Mouse (Mus musculus): ENCODE results near the gene Minos1.

Gene Minos1

DNA sequence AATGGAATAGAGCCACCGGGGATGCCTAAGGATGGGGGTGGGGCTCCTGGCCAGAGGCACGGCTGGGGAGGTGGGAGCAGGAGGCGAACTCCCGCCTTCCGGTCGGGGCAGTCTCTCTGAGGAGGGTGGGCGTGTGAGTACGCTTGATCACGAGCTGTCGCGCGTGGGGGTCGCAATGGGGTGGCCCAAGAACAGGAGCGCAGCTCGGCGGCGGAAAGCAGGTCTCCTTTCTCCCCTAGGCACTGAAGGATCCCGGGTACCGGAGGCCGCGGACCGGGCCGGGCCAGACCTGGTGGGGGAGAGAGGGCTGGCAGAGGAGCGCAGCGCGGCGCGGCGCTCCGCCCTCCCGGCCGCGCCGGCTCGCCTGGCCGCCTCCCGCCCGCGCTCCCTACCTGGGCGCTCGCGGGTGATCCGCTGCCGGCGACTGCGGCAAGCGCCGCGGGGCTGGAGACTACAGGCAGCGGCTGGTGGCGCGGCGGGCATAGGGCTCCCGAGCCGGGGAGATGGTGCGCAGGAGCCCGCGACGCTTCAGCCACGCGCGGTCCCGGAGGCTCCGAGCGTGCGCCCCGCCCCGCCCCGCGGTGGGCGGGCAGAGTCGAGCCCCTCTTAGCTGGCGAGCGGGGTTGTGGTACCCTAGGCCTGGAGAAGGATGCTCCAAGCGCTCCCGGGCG is 55.7 kb downstream of the Minos1 start, which contains the start of gene Htr6:
TSS of gene Htr6 (minus strand) at position 530 of the 671 bp plus-strand sequence.
- ATAC-seq (ENCODE audit: insufficient number of reproducible peaks, low FRiP score, low TSS enrichment): 0 out of 2 replicates have a peak, but pooled peaks have one; percentile 13

GRCm38 (mm10) chr4:139074060-139074459 is 56.9 kb downstream of the Minos1 start:
- no peak for ATAC-seq (ENCODE audit: insufficient number of reproducible peaks, low FRiP score, low TSS enrichment)

DNA sequence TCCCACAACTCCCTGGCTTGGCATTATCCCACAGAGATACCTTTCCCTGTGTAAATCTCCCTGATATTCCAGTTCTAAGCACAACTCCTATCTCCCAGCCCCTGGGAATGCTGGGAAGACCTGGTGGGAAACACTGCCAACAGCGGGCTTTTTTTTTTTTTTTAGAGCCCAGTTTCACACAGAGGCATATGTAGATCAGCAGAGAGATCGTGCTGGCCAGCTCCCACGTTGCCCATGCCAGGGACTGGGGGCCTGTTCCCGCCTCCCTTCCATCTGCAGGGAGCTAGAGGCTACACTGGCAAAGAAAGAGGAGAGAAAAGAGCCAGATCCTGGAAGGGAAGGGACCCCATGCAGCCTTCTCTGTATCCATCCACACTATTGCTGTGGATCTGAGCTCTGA is 62.6 kb downstream of the Minos1 start:
- no peak for ATAC-seq (ENCODE audit: insufficient number of reproducible peaks, low FRiP score, low TSS enrichment)

DNA sequence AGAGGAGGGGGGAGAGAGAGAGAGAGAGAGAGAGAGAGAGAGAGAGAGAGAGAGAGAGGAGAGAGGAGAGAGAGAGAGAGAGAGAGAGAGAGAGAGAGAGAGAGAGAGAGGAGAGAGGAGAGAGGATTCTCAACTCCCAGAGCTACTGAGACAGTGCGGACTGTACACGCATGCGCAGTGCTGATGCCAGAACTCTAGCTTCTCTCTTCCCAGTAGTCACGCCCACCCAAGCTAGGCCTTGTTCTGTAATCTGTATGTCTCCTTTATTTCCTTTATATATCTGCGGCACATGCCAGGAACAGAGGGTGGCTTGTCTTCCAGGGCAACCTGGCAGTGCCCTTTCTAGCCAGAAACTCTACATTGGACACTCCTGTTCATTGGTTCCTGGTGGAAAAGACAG is 66.1 kb downstream of the Minos1 start:
- no peak for ATAC-seq (ENCODE audit: insufficient number of reproducible peaks, low FRiP score, low TSS enrichment)

- ATAC-seq (ENCODE audit: insufficient number of reproducible peaks, low FRiP score, low TSS enrichment): no peak
Observed at GRCm38 (mm10) chr4:139059569-139059968, 71.3 kb downstream of the Minos1 start.

- ATAC-seq (ENCODE audit: insufficient number of reproducible peaks, low FRiP score, low TSS enrichment): no peak
Observed at GRCm38 (mm10) chr4:139058029-139058428, 72.9 kb downstream of the Minos1 start.

GRCm38 (mm10) chr4:139057291-139057690 is 73.6 kb downstream of the Minos1 start:
- no peak for ATAC-seq (ENCODE audit: insufficient number of reproducible peaks, low FRiP score, low TSS enrichment)

DNA sequence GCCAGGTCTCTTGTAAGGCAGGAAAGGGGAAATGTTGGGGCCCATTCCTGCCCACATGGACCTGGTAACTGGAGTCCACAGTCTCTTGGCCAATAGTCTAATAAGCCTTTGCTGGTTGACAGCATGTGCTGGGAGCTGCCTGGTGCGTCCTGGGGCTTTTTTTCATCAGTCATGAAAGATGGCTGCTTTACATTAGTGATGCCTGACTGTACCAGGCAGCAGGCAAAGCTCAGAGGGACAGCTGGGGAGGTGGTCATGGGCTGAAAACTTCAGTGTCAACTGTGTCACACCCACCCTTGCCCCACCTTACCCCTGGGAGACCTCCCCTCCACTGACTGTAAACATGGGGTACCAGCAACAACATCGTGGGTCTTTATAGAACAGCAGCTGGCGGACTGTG is 75.2 kb downstream of the Minos1 start:
- ATAC-seq (ENCODE audit: insufficient number of reproducible peaks, low FRiP score, low TSS enrichment): no peak

GRCm38 (mm10) chr4:139055336-139055735 is 75.6 kb downstream of the Minos1 start:
- no peak for ATAC-seq (ENCODE audit: insufficient number of reproducible peaks, low FRiP score, low TSS enrichment)

DNA sequence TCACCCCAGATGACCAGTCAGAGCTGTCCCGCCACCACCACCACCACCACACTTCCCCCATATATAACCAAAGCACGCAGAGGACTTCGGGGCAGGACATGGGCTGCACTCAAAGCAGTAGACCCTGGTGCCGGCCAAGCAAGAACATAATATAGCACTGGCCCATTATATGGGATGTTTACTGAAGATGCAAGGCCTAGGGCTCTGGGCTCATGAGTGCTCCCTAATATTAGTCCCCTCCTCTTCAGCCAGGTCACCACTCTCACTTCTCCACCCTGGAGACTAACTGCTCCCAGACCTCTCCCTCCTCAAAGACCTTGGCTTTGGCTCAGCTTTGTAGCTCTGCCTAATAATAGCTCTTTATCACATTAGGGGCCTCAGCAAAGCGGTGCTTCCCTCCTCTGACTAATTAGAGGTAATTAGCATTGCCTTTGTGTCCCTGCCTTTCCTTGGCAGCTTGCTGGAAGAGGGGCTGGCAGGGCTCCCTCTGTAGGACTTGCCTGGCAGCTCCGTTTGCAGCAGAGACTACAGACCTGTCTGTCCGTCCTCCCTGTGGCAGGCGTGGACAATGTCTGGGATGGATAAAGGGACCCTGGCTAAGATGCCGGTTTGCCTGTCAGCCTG is 76.5 kb downstream of the Minos1 start:
- ATAC-seq (ENCODE audit: insufficient number of reproducible peaks, low FRiP score, low TSS enrichment): no peak

- ATAC-seq (ENCODE audit: insufficient number of reproducible peaks, low FRiP score, low TSS enrichment): no peak
Observed at GRCm38 (mm10) chr4:139053391-139053790, 77.5 kb downstream of the Minos1 start.

DNA sequence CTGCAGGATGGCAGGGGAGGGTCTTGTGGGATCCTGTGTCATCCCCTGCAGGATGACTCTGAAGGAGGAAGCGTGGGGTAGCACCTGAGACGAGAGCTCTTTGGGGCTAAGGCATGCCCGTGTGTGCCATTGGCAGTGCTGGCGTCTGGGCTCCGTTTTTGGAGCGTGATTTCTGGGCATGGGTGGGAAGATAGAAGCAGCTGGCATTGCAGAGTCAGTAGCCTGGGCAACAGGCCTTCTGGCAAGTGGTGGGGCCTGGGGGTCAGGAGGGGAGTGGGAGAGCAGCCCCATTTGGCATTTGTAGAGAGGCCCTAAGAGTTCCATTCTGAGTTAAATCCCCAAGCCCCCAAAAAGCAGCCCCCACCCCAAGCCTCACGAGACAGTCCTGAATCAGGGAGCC is 78.1 kb downstream of the Minos1 start:
- no peak for ATAC-seq (ENCODE audit: insufficient number of reproducible peaks, low FRiP score, low TSS enrichment)
